Mouse (Mus musculus) heart, adult 8-10 months (tissue): ENCODE results near the gene Grk4. TPM values are rescaled to one million over a fixed set of nuclear protein-coding genes. Genes with fewer than 3 reads are reported as not detected.
A peak's percentile ranks its signal among the peaks of the same experiment; 100 is the strongest.

Experiments used
- DNase-seq: peaks from one replicate; pipeline ENCODE4 v3.0.0; 2022; ENCODE audit warnings: low spot score
- total RNA-seq, 4 experiments: library from RNA; stranded (reverse); gene quantifications; 2 replicates each; pipeline ENCODE4 v1.2.4; 2022

The Grk4 gene
- total RNA-seq: 1 to 10 TPM in 1 of 4 experiments, under 1 TPM in 3; 0.57 to 1.8 (median 0.69) TPM

GRCm38 (mm10) chr5:34659686-34660590, at the start of gene Grk4, which contains the start of gene Nop14:
Gene Grk4 (plus strand): TSS chr5:34660379.
Gene Nop14 (minus strand): TSS chr5:34660148.
- peak; percentile 100 for DNase-seq

- no peak for DNase-seq
Measured at GRCm38 (mm10) chr5:34632996-34633395, 27.2 kb upstream of the Grk4 start.

DNA sequence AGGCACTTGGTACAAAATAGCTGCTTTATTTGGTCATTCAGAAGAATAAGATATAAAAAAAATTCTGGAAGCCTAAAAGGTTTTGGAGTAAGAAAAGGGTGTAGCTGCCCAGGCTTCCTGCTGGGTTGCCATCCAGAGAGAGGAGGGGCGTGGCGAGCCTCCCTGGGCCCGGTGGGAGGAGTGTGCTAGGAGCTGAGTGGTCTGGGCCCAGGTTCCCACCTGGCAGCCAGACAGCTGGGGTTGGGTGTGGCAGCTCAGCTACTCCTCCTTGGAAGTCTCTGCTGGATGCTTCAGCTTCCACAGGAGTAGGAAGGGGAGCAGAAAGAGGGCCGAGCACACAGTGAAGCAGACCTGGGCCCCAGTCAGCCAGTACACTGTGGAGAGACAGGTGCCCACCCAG, 26.5 kb upstream of the Grk4 start:
- no peak for DNase-seq

GRCm38 (mm10) chr5:34634746-34635400, 25.3 kb upstream of the Grk4 start:
- no peak for DNase-seq

- DNase-seq: no peak
Measured at GRCm38 (mm10) chr5:34635665-34636192, 24.4 kb upstream of the Grk4 start.

DNA sequence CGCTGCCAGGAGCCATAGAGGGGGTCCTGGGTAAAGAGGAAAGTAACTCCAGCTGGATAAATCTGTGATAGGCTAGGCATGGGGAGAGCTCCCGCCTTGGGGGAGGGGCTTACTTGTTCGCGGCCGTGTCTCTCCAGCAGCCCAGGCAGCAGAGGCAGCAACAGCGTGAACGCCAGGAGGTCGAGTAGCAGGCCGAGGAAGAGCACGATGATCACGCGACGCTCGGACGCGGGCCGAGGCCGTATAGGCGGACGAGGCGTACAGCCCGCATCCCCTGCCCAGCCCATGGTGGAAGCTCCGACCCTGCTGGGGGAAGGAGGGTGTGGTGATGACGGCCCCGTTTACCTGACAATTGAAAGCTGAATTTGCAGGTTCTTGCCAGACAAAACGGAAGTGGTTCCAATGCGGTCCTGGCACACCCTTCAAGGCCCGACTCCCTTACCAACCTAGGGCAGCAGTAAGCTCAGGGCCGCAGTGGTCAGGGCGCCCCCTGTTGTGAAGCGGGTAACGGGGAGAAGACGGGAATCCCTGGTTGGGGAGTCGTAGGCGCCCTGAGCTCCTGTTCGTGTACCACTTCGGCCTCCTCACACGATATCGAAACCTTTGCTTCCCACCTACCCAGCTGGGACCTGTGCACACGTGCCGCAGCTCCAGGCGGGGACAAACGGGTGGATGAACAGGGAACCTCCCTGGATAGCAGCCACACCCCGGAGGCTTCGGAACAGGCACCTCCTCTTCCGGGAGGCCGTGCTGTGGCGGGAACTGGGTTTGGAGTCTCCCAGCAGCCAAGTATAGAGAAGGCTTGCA, 23.5 kb upstream of the Grk4 start, which contains the start of gene Mfsd10:
Gene Mfsd10 (minus strand): TSS at position 732 of the 807 bp plus-strand sequence.
- DNase-seq: peak; percentile 84

DNA sequence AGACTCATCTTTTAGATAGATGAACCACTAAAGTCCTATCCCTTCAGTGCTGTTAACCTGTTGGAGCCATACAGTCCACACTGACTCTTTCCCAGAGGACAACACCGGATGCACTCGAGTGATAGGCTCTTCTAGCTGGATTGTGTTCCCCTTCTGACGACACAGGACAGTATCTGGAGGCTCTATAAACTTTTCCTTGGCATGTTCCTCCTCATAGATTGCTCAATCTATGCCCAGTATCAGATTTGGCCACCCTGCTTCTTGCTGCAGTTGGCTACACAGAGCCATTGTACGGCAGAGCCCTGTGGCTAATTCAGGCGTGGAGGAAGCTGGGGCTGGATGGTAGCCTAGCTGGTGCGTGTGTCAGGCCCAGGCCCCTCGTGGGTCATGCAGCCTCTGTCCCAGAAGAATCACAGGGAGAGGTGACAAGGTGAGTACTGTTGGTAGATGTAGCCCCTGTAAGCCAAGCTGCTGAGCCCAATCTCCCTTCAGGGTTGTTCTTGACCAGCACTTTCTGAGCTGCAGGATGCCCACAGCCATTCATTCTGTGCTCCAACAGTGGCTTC, 22.5 kb upstream of the Grk4 start:
- DNase-seq: no peak

DNA sequence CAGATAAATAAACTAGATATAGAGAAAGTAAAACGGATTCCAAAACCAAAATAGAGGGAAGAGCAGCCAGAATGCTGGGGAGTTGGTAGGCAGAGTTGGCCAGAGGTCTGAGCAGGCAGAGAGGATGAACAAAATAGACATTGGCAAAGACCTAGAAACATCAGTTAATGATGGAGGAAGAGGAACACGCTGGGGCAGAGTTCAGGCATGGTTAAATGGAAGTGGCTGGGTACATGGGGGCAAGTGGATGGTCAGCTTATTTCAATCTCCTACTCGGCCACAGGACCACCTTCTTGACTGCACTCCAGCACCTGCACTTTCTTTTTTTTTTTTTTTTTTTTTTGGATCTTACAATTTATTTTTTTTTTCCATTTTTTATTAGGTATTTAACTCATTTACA, 18.2 kb upstream of the Grk4 start:
- no peak for DNase-seq

- no peak for DNase-seq
Measured at GRCm38 (mm10) chr5:34642932-34643331, 17.2 kb upstream of the Grk4 start.

- DNase-seq: peak; percentile 60
Measured at GRCm38 (mm10) chr5:34647581-34647980, 12.6 kb upstream of the Grk4 start.

GRCm38 (mm10) chr5:34652961-34653360, 7.2 kb upstream of the Grk4 start:
- DNase-seq: no peak

- no peak for DNase-seq
Measured at GRCm38 (mm10) chr5:34654881-34655280, 5.3 kb upstream of the Grk4 start.

DNA sequence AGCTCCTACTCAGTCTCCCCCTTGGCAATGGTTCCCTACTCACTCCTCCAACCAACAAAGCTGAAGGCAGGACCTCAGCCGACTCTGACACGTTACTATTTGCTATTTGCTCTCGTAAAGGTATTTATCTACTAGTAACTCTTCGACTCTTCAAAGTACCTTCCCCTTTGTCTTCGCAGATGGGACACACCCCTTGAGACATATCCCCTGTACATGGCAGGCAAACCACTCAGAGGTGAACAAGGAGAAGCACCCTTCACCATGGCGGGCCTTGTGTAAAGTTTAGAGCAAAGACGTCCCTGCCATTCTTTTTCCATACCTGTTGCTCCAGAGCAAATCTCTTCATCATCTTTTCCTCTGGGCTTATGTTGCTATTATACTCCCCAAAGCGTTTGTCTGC, 2.6 kb upstream of the Grk4 start:
- no peak for DNase-seq

DNA sequence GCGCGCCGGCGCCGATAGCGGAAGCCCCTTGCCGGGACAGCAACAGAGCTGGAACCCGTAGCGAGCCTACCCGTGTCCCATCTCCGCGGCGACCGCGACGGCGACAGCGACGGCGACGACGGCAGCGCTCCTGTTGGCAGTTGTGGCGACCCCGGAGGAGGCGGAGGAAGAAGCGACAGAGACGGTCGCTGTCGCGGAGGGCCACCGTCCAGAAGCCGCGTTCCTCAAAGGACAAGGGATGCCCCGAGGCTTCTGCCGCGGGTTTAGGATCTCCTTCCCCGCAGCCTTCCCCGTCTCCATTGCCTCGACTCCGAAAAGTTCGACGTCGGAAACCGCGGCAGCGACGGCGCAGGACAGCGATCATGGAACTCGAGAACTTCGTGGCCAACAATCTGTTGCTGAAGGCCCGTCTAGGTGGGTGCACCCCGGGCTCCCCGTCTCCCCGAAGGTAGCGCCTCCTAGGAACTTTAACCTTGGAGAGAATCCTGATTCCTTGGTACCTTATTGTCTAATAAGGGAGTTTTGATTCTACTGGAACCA, 482 bp downstream of the Grk4 start:
- DNase-seq: no peak

DNA sequence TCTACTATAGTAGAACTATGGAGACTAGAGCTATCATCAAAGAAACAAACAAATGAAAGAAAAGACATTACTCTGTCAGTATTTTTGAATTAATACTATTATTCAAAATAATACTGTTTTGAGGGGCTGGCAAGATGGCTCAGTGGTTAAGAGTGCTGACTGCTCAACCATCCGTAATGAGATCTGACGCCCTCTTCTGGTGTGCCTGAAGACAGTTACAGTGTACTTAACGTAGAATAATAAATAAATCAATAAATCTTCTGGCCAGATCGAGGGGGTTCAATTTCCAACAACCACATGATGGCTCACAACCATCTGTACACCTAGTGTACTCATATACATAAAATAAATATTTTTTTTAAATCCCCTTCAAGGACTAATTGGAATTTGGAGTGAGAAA, 1.7 kb downstream of the Grk4 start:
- no peak for DNase-seq

- no peak for DNase-seq
Measured at GRCm38 (mm10) chr5:34663231-34663630, 3.1 kb downstream of the Grk4 start.

DNA sequence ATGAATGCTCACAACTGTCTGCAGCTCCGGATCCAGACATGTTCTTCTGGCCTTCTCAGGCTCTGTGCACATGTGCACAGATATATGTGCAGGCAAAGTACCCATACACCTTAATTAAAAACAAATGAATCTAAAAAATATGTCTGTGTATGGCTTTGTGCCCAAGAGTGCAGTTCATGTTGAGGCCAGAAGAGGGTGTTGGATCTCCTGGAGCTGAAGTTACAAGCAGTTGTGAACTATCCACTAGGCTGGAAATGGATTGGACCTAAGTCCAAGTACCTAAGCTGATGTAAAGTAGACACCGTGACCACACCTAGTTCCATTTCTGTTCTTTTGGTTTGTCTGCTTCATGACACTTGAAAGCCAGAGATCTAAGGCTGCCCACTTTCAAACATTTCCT, 9.3 kb downstream of the Grk4 start:
- no peak for DNase-seq

- DNase-seq: no peak
Measured at GRCm38 (mm10) chr5:34670280-34670679, 10.1 kb downstream of the Grk4 start.

- no peak for DNase-seq
Measured at GRCm38 (mm10) chr5:34689868-34690267, 29.7 kb downstream of the Grk4 start.

- no peak for DNase-seq
Measured at GRCm38 (mm10) chr5:34692782-34693181, 32.6 kb downstream of the Grk4 start.

DNA sequence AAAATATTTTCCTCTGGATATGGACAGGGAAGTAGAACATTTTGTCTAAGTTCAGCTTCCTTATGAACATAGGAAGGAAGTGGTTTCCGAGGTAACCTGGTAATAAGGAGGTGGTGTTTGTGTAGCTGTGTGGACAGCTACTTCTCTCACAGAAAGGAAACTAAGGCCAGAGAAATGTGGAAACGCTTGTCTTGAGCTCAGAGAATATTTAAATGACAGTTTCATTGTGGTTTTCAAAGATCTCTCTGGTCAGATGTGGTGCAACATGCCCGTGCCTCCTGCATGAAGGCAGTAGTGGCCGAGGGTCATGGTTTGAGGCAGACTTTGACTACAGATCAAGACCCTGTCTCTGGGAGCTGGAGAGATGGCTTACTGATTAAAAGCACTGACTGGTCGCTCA, 35.3 kb downstream of the Grk4 start:
- peak; percentile 0 for DNase-seq
